Mouse (Mus musculus) heart, embryonic 12.5 days (tissue): Measurements from ENCODE around the gene Fry. TPM values are rescaled to one million over a fixed set of nuclear protein-coding genes. Genes with fewer than 3 reads are reported as not detected.

ENCODE experiments used
- ATAC-seq: fragments of 200-750 bp; cut with Nextera tagmentation; 2 replicates; pipeline ENCODE4 v1.8.0; 2017; ENCODE audit warnings: moderate TSS enrichment, moderate library complexity; ENCODE audit not compliant: insufficient number of reproducible peaks, low FRiP score
- H3K27ac ChIP-seq: fragments of 300-500 bp; sonication (generic); 2 replicates; pipeline ENCODE4 v1.5.1; 2016; ENCODE audit warnings: mild to moderate bottlenecking, moderate library complexity; ENCODE audit not compliant: poor library complexity, severe bottlenecking
- H3K27me3 ChIP-seq: fragments of 300-500 bp; sonication (generic); replicated peaks from 2 replicates; pipeline ENCODE4 v1.6.1; 2016; ENCODE audit warnings: mild to moderate bottlenecking, moderate library complexity
- H3K36me3 ChIP-seq: fragments of 300-500 bp; sonication (generic); 2 replicates; pipeline ENCODE4 v1.6.1; 2016; ENCODE audit warnings: mild to moderate bottlenecking, moderate library complexity
- H3K4me1 ChIP-seq: fragments of 300-500 bp; sonication (generic); replicated peaks from 2 replicates; pipeline ENCODE4 v1.6.1; 2016; ENCODE audit warnings: mild to moderate bottlenecking
- H3K4me2 ChIP-seq: fragments of 300-500 bp; sonication (generic); 2 replicates; pipeline ENCODE4 v1.6.1; 2016; ENCODE audit warnings: mild to moderate bottlenecking, moderate library complexity
- H3K4me3 ChIP-seq: fragments of 300-500 bp; sonication (generic); 2 replicates; pipeline ENCODE4 v1.5.1; 2016; ENCODE audit warnings: mild to moderate bottlenecking
- H3K9ac ChIP-seq: fragments of 300-500 bp; sonication (generic); 2 replicates; pipeline ENCODE4 v1.6.1; 2016; ENCODE audit warnings: mild to moderate bottlenecking, moderate library complexity
- H3K9me3 ChIP-seq: fragments of 300-500 bp; sonication (generic); replicated peaks from 2 replicates; pipeline ENCODE4 v1.6.1; 2016; ENCODE audit warnings: mild to moderate bottlenecking, moderate library complexity
- WGBS: fragments of 180-500 bp; shearing (Covaris S2); methylation state at CpG from one replicate; pipeline ENCODE4 v1.1.7; 2016; 5-methylcytosine and 5-hydroxymethylcytosine counted together
- polyA plus RNA-seq: library from polyadenylated mRNA; unstranded; fragments of >200 nt; fragmentation: Nextera tagmentation; extraction: Ambion mirVana; gene quantifications from 2 replicates; pipeline ENCODE4 v1.2.1, GENCODE M21; 2016

Fry gene
- 30.6 and 37.2 TPM in 2 replicates for polyA plus RNA-seq

DNA sequence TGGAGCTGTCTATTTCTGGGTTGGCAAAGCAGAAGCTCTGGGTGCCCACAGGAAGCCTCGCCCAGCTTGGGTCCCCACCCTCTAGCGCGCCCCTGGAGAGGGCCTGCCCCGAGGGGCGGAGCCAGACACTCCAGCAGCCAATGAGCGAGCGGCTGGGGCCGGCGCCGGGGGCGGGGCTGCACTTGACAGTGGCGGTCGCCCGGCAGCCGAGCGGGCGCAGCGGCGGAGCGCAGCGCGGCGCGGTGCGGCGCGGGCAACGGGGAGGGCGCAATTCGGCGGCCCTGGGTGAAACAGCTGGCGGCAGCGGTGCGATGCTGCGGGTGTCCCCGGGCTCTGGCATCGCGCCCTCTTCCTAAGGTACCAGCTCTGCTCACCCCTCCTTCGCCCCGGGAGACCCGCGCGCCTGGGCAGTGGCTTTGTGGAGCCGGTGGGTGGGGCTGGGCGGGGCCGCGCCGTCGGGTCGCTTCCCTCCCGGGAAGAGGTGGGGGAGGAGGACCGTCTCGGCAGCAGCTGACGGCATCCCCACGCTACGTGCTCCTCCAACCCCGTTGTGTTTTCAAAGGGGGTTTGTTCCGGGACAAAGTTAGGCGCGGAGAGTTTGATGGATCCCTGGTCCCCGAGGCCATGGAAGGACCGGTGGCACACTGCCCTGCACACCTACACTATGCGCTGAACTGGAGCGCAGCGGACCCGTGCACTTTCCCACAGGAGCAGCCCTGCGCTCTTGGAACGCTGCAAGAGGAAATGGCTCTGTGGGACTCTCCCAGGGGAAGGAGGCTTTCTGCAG, at the start of gene Fry:
Fry (plus strand) TSS at position 191 of the 787 bp plus-strand sequence.
- H3K27me3 ChIP-seq: 0 out of 2 replicates have a peak, but pooled peaks cover 3% of the 10 kb centered on the region
- peak within 1 kb of the TSS; percentile 74 for H3K9ac ChIP-seq
- no peaks in the 10 kb centered on the region for H3K36me3 ChIP-seq
- under 1% methylated on average over 68 of the region's 68 CpGs for WGBS
- H3K27ac ChIP-seq: peak within 1 kb of the TSS; percentile 14; the same call in 1 of the 2 replicates
- H3K4me1 ChIP-seq: peaks cover 30% of the 10 kb centered on the region
- peak within 1 kb of the TSS; percentile 87 for H3K4me3 ChIP-seq
- peak; percentile 97 for ATAC-seq
- peaks cover 3% of the 10 kb centered on the region; the same call in 1 of the 2 replicates for H3K9me3 ChIP-seq
- peak within 1 kb of the TSS; percentile 82 for H3K4me2 ChIP-seq

DNA sequence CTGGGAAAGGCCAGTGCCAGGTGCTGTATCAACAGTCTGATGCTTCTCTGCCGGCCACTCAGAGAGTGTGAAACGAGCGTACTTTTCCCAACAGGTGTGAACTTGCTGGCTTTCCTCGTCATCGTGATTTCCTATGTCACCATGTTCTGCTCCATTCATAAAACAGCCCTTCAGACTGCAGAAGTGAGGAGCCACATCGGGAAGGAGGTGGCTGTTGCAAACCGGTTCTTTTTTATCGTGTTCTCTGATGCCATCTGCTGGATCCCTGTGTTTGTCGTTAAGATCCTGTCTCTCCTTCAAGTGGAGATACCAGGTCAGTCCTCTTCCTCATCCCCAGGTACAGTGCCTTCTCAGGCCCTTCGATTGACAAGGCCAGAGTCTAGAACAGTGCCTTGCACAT, 48.4 kb upstream of the Fry start:
- no peaks in the 10 kb centered on the region for H3K36me3 ChIP-seq
- no peak overlapping the region for H3K9ac ChIP-seq
- no peaks in the 10 kb centered on the region for H3K27me3 ChIP-seq
- no peak overlapping the region for H3K27ac ChIP-seq
- H3K9me3 ChIP-seq: no peaks in the 10 kb centered on the region
- ATAC-seq: no peak
- H3K4me2 ChIP-seq: peak overlapping the region; percentile 21; the same call in 1 of the 2 replicates
- no peaks in the 10 kb centered on the region for H3K4me1 ChIP-seq
- no peak overlapping the region for H3K4me3 ChIP-seq
- 17% methylated on average over 10 of the region's 10 CpGs for WGBS

DNA sequence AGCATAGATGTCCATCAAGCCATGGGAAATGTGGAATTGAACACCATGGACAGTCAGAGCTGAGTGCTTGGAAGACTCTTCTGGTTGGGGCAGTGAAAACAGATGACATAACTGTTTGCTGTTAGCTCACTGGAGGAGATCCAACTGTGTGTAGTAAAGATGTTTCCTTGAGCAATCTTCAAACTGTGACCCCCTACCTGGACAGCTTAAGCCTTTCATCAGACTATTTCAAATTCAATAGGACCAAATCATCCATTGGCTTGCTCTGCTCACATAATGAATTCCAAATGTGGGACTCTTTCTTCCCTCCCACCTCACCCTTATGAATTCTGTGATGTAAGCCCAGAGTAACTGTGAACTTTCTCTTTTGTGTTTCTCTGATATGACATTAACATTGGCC, 46.7 kb upstream of the Fry start:
- Histone ChIP-seq H3K27ac (no peak overlapping the region), H3K9ac (no peak overlapping the region), H3K36me3 (no peaks in the 10 kb centered on the region), H3K4me3 (no peak overlapping the region), H3K27me3 (no peaks in the 10 kb centered on the region), H3K9me3 (no peaks in the 10 kb centered on the region), H3K4me2 (no peak overlapping the region), H3K4me1 (no peaks in the 10 kb centered on the region)
- ATAC-seq: no peak

DNA sequence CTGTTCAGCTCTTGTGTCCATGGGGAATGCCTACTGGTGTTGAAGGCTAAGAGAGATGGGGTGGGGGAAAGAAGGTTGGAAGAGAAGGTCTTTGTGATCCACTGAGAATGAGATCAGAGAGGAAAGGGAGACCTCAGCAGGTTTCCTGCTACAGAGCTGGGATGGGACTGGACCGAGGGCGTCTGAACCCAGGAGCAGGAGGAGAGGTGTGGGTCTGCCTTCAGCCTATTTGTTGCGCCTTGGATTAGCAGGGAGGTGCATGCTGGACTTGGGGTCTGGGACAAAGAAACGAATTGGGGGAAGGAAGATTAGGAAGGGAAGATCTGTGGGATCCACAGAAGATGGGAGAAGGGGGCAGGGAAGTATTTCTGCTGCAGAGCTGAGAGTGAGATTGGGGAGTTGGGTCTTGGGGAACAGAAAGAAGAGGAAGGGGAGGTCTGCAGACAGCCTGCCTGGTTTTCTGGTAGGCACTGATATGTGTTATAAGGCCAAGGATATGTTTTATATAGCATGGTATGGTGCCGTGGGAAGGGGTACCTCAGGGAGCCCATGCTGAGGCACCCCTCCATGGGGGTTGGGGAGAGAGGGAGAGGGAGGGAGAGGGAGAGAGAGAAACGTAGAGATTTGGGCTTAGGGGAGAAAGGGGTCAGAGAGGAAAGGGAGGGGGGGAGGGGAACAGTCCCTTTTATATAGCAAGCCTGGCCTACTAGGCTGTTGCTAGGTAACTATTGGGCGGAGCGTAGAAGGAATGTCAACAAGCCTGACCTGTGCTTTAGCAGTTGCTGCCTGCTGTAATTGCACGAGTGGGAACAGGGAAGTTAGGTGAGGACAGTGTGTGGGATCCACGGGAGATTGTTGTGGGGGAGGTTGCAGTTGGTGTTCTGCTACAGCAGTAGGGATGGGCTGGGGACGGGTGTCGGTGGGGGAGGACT, 38.3 kb upstream of the Fry start:
- Histone ChIP-seq H3K4me1 (peaks cover 7% of the 10 kb centered on the region), H3K4me3 (peak overlapping the region; percentile 24), H3K36me3 (no peaks in the 10 kb centered on the region), H3K27me3 (no peaks in the 10 kb centered on the region), H3K27ac (no peak overlapping the region), H3K9ac (no peak overlapping the region), H3K9me3 (no peaks in the 10 kb centered on the region), H3K4me2 (peak overlapping the region; percentile 57)
- ATAC-seq: peak; percentile 63; the same call in 1 of the 2 replicates
- 20% methylated on average over 12 of the region's 12 CpGs for WGBS

DNA sequence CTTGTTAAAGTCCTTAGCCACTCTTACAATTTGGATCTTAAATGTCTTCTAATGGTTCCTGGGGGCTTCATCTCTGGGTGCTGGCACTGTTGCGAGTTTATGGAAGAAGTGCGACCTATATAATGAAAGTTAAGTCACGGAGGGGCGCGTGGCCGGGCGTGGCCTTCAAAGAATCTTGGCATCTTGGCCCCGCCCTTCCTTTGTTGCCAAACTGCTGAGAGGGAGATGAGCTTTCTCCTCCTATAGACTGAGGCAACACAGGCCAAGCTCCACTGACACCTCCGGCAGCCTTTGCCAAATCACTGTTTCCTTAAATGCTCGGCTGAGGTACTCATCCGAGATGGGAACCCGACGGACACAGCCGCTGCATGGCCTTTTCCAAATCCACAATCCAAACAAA, 35.7 kb upstream of the Fry start:
- no peak overlapping the region for H3K4me2 ChIP-seq
- ATAC-seq: no peak
- H3K9ac ChIP-seq: no peak overlapping the region
- H3K27ac ChIP-seq: no peak overlapping the region
- H3K4me3 ChIP-seq: no peak overlapping the region
- H3K36me3 ChIP-seq: no peaks in the 10 kb centered on the region
- H3K4me1 ChIP-seq: peaks cover 7% of the 10 kb centered on the region
- no peaks in the 10 kb centered on the region for H3K27me3 ChIP-seq
- H3K9me3 ChIP-seq: peaks cover 3% of the 10 kb centered on the region; the same call in 1 of the 2 replicates
- 75% methylated on average over 14 of the region's 14 CpGs for WGBS

DNA sequence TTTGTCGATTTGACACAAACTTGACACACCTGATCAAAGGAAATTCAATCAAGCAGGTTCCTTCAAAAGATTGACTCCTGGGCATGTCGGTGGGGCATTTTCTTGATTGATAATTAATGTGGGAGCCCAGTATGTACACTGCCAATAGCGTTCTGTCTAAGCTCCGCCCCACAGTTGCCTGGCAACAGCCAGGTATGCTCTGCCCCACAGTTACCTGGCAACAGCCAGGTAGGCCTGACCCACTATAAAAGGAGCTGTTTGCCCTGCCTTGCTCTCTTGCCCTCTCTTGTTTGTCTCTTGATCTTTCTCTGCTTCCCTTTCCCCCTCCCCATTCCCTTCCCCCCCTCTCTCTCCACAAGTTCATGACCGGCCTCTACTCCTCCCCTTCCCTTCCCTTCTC, 35.3 kb upstream of the Fry start:
- Histone ChIP-seq H3K9ac (no peak overlapping the region), H3K36me3 (no peaks in the 10 kb centered on the region), H3K9me3 (peaks cover 3% of the 10 kb centered on the region; the same call in 1 of the 2 replicates), H3K4me3 (no peak overlapping the region), H3K4me1 (peaks cover 7% of the 10 kb centered on the region), H3K4me2 (no peak overlapping the region), H3K27me3 (no peaks in the 10 kb centered on the region), H3K27ac (no peak overlapping the region)
- 57% methylated on average over 5 of the region's 5 CpGs for WGBS
- ATAC-seq: no peak

DNA sequence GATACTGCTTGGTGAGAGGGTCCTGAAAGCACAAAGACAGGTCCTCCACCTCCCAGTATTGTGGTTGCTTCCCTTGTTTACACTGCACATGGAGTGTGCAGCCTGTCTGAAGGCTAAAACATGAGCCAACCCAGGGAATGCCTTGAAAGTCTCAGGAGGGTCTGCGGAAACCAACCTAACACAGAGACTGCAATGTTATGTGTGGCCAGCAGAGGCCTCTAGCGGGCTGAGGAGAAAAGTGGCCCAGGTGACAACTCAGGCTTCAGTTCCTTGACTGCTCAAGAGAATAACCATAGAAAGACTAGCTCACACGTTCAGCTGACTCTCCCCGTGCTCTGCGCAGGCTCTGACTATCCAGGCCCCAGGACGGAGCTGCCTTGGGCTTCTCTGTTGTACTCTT, 20.8 kb upstream of the Fry start:
- no peaks in the 10 kb centered on the region for H3K9me3 ChIP-seq
- ATAC-seq: peak; percentile 36; the same call in 1 of the 2 replicates
- 6% methylated on average over 6 of the region's 6 CpGs for WGBS
- no peak overlapping the region; the same call in 1 of the 2 replicates for H3K4me2 ChIP-seq
- H3K9ac ChIP-seq: no peak overlapping the region
- H3K27ac ChIP-seq: no peak overlapping the region
- no peaks in the 10 kb centered on the region for H3K36me3 ChIP-seq
- no peaks in the 10 kb centered on the region for H3K27me3 ChIP-seq
- no peaks in the 10 kb centered on the region for H3K4me1 ChIP-seq
- H3K4me3 ChIP-seq: no peak overlapping the region

DNA sequence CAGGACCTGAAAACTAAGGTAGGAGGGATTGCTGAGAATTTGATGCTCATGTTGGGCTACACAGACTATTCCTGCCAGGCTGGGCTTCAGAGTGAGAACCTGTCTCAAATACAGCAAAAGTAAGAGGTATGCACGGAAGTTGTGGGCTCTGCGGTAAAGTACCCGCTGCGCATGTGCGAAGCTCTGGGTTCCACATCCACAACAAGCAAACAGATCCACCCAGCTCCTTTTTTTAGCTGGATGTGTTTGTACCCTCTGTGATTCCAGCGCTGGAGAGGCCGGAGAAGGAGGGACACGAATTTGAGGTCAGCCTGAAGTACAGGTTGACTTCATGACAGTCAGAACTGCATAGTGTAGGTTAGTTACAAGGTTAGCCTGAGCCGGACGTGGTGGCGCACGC, 19.7 kb upstream of the Fry start:
- Histone ChIP-seq H3K27me3 (no peaks in the 10 kb centered on the region), H3K27ac (no peak overlapping the region), H3K4me1 (no peaks in the 10 kb centered on the region), H3K9ac (no peak overlapping the region), H3K36me3 (no peaks in the 10 kb centered on the region), H3K4me3 (no peak overlapping the region), H3K9me3 (no peaks in the 10 kb centered on the region), H3K4me2 (no peak overlapping the region)
- no peak for ATAC-seq
- 86% methylated on average over 12 of the region's 12 CpGs for WGBS

DNA sequence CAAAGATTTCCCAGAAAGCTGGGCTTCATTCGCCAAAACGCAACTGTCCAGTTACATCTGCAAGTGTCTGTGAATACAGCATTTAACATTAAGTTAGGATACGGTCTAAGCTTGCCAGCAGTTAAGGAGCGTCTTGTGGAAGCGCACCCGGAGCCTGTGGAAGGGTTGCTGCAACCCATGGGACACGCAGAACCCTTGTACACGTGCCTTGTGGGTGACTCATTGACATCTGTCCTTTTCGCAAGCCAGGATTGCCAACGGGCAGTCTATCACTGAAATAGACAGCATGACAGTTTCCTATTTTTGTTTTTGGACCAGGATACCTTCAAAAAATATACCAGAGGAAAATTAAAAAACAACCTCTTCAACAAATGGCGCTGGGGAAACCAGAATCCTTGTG, 16.7 kb upstream of the Fry start:
- ATAC-seq: no peak
- Histone ChIP-seq H3K27me3 (no peaks in the 10 kb centered on the region), H3K36me3 (no peaks in the 10 kb centered on the region), H3K9me3 (no peaks in the 10 kb centered on the region), H3K4me2 (no peak overlapping the region), H3K4me1 (no peaks in the 10 kb centered on the region), H3K27ac (no peak overlapping the region), H3K4me3 (no peak overlapping the region), H3K9ac (no peak overlapping the region)
- WGBS: 76% methylated on average over 11 of the region's 11 CpGs

DNA sequence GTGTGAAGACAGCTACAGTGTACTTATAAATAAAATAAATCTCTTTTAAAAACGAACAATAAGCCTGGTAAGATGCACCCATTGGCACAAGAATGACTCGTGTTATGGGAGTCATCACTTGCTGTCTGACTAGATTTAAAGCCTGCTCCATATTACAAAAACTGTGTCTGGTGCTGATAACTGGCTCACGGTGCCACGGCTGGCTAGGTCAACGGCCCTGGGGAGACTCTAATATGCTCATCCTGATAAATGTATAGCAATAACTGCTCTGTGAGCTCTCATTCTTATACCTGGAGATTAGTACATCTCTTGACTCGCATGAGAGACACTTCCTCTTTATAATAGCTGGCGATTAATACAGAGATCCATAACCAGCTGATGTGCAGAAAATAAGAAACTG, 12.1 kb upstream of the Fry start:
- Histone ChIP-seq H3K36me3 (no peaks in the 10 kb centered on the region), H3K27me3 (no peaks in the 10 kb centered on the region), H3K4me3 (no peak overlapping the region), H3K9me3 (no peaks in the 10 kb centered on the region), H3K9ac (no peak overlapping the region), H3K27ac (no peak overlapping the region), H3K4me1 (no peaks in the 10 kb centered on the region), H3K4me2 (no peak overlapping the region)
- ATAC-seq: no peak
- WGBS: 84% methylated on average over 7 of the region's 7 CpGs

DNA sequence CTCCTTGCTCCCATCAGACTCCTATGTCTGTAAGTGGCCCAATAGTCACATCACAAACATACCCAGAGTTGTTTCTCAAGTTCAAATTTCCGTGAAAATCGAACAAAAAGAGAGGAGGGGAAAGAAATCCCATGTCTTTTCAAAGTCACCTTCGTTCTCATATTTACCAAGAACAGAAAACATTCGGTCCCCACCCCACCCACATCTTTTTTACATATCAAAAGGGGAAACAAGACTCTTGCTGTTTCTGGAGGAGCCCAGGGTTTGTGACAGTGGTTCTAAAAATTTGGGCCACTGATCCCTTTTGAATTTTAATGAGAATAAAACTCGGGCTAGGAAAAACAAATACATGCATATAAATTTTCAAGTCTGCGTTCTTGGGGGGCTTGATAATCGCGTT, 7.2 kb upstream of the Fry start:
- Histone ChIP-seq H3K27me3 (no peaks in the 10 kb centered on the region), H3K9me3 (peaks cover 3% of the 10 kb centered on the region; the same call in 1 of the 2 replicates), H3K9ac (no peak overlapping the region), H3K4me1 (peaks cover 17% of the 10 kb centered on the region), H3K27ac (no peak overlapping the region), H3K4me3 (no peak overlapping the region), H3K4me2 (no peak overlapping the region), H3K36me3 (no peaks in the 10 kb centered on the region)
- ATAC-seq: no peak
- 43% methylated on average over 8 of the region's 8 CpGs for WGBS
